Mouse (Mus musculus): ENCODE results near the gene Gap43.

- TF ChIP-seq POLR2A (IDR thresholded peaks at IDR 0.05; ENCODE audit: insufficient read length, low read depth) (no peak), CEBPB (IDR thresholded peaks at IDR 0.05; ENCODE audit: insufficient read depth, poor library complexity, severe bottlenecking) (no peak), TCF12 (IDR thresholded peaks at IDR 0.05; ENCODE audit: insufficient read depth, poor library complexity, severe bottlenecking) (no peak), USF1 (IDR thresholded peaks at IDR 0.05; ENCODE audit: low read depth) (no peak), POLR2AphosphoS2 (IDR thresholded peaks at IDR 0.05; ENCODE audit: insufficient read length, low read depth) (no peak), SRF (IDR thresholded peaks at IDR 0.05; ENCODE audit: control insufficient read depth, insufficient read length, low read depth) (no peak), MAX (IDR thresholded peaks at IDR 0.05; ENCODE audit: low read depth) (no peak), E2F4 (IDR thresholded peaks at IDR 0.05; ENCODE audit: insufficient read depth) (no peak), REST (IDR thresholded peaks at IDR 0.05; ENCODE audit: insufficient read depth, insufficient read length) (no peak), MYOD1 (IDR thresholded peaks at IDR 0.05; ENCODE audit: control insufficient read depth in 1 of 3, insufficient read length in 2 of 3, low read depth in 2 of 3) (no peak)
These were observed 20.6 kb downstream of the Gap43 start for GRCm38 (mm10) chr16:42319831-42320230.
